Mouse (Mus musculus): ENCODE results near the gene 1600012H06Rik. TPM values are rescaled to one million over a fixed set of nuclear protein-coding genes. Genes with fewer than 3 reads are reported as not detected.
"Not testable (repeated sequence)": the region's sequence is repeated elsewhere in the genome, so short reads cannot be mapped to it uniquely, and the experiment has no call there.

Gene 1600012H06Rik
- 8.3 and 9.3 TPM in 2 replicates for total RNA-seq (2014; fragmentation: Nextera tagmentation)
- 4.6 and 6.7 TPM in 2 replicates for total RNA-seq (2017)

DNA sequence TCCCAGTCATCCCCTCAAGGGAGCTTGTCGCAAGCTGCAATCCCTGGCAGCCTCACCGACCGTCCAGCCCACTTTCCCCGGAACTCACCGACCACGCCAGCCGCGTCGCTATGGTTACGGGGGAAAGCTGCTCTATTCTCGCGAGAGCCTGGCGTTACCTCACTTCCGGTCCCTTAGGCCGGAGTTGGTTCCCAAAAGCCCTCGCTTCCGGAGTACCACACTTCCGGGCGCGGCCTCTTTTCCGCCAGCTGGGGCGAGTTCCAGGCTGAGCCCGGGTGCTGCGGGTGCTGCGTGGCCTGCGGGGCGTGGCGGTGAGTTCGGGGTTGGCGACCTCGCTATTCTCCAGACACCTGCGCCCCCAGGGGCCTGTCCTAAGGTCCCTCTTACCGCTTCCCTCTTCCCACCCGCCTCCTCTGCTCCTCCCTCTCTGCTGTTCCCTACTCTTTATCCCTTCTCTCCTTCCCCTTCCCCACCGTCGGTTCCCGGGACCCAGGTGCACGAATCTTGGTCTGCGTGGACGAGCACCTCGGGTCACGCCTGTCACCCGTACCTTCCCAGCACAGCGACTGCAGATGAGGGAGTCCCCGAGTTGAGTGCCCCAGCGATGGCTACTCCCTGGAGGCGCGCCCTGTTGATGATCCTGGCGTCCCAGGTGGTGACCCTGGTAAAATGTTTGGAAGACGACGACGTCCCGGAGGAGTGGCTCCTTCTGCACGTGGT is at the start of gene 1600012H06Rik, which contains the start of gene Wdr27:
TSS of gene 1600012H06Rik (plus strand) at position 176 of the 720 bp plus-strand sequence.
TSS of gene Wdr27 (minus strand) at position 150 of the 720 bp plus-strand sequence.
- peak; percentile 97 for ATAC-seq (replicated peaks; ENCODE audit: low FRiP score, low TSS enrichment, poor library complexity, severe bottlenecking)

DNA sequence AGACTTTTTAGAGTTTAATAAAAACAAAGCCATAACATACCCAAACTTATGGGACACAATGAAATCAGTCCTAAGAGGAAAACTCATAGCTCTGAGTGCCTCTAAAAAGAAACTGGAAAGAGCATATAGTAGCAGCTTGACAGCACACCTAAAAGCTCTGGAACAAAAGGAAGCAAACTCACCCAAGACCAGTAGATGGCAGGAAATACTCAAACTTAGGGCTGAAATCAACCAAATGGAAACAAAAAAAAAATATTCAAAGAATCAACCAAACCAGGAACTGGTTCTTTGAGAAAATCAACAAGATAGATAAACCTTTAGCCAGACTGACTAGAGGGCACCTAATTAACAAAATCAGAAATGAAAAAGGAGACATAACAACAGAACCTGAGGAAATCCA is 47.9 kb upstream of the 1600012H06Rik start:
- not testable (repeated sequence) for ATAC-seq (replicated peaks; ENCODE audit: low FRiP score, low TSS enrichment, poor library complexity, severe bottlenecking)

DNA sequence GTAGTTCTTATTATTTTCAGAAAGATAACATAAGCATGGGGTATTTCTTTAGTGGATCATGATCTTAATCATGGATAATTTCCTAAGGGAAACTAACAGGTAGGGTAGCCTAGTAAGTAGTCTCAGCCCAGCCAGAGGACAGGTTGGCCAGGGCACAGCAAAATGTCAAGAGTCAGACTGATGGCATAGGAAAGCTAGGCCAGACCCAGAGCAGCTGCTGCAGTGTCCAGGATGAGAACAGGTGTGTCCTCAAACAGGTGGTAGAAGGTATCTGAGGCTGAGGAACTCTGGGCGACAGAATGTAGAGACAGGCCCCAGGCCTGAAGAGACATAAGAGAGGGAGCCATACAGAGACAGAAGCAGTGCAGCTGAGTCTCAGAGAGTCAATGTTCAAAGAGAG is 44.0 kb upstream of the 1600012H06Rik start:
- no peak for ATAC-seq (replicated peaks; ENCODE audit: low FRiP score, low TSS enrichment, poor library complexity, severe bottlenecking)

DNA sequence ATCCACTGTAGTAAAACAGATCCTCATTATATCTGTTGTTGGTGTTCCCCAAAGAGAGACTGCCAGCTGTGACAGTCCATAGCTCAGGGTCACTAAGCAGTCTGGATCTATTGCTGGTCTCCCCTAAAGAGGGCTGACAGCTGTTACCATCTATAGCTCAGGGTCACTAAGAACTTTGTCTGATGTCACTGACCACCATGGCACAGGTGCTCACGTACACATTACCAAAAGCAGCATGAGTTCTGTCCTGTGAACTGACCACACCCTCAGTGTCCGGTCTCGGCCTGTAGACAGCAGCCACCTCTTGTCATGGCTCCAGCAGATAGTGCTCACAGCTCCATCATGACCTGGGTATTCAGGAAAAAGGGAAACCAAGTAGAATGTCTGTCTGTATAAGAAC is 39.8 kb upstream of the 1600012H06Rik start:
- ATAC-seq (replicated peaks; ENCODE audit: low FRiP score, low TSS enrichment, poor library complexity, severe bottlenecking), result no peak

DNA sequence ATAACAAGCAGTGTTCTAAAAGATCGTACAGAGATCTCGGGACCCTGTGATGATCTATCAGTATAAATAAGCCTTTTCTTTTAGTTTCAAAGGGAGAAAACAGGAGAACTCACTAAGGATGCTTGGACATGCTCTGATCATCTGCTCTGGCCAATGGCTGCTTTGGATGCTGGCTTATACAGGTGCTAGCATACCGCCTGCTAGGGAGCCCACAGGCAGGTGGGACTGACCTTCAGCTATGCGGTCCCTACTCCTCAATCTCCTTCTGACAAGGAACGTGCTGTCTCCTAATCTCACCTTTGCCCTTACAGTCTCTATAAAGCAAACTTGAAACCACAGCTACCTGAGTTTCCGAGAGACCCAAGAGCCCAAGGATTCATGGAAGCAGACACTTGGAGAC is 38.8 kb upstream of the 1600012H06Rik start:
- ATAC-seq (replicated peaks; ENCODE audit: low FRiP score, low TSS enrichment, poor library complexity, severe bottlenecking), result no peak

DNA sequence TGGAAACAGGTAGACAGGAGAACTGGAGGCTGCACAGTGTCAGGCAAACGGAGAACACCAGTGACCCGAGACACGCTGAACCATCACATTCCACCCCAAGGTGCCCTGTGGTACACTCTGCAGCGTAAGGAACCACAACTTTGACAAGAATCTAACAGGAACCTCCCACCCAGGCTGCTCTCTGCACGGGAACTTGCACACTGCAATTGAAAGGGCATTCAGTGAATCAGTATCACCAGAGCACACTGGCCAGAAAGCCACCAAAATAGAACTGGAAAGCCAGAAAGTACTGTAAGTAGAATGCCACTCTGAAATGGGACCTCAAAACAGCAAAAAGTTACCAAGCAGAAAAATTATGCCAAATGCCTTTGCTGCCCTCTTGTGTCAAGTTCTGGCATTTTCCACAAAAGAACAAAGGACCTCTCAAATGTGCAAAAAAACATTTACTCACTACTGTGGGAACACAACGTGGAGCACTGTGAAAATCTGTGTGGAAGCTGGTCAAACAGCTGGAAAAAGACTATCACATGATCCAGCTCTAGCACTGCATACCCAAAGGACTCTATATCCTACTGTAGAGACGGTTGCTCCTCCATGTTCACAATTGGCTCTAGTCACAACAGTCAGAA is 38.2 kb upstream of the 1600012H06Rik start:
- peak; percentile 58 for ATAC-seq (replicated peaks; ENCODE audit: low FRiP score, low TSS enrichment, poor library complexity, severe bottlenecking)

DNA sequence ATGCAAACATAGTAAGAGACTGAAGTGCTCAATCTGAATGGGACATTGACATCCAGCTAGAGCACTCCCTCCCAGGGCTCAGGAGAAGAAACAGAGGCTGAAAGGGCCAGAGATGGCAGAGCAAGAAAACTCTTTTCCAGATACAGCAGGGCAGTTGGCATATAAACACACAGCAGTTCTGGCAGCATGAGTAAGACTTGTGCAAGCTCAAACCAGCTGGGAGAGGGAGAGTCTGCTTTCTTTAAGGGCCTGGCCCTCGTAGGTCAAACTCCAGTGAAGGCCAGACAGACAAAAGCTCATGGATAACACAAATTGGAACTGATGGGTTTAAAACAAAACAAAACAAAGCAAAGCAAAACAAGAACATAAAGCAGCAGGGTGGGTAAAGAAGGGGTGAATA is 36.4 kb upstream of the 1600012H06Rik start:
- ATAC-seq (replicated peaks; ENCODE audit: low FRiP score, low TSS enrichment, poor library complexity, severe bottlenecking), result no peak

DNA sequence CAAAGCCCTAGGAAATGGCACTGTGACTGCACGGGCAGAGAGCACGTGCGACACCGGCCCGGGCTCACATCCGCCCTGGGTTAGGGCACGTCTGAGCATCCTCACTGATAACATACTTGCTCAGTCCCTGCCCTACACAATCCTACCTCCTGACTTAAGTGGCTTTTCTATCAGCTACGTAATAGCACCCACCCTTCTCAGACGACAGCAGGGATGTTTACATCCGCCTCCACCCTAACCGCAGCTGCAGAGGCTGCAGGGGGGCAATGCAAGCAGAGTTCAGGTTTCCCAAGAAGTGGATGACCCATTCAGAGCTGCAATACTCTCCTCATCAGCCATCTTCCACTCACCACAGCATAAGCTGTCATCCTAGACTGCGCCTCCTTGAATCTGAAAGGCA is 35.8 kb upstream of the 1600012H06Rik start:
- ATAC-seq (replicated peaks; ENCODE audit: low FRiP score, low TSS enrichment, poor library complexity, severe bottlenecking), result no peak

DNA sequence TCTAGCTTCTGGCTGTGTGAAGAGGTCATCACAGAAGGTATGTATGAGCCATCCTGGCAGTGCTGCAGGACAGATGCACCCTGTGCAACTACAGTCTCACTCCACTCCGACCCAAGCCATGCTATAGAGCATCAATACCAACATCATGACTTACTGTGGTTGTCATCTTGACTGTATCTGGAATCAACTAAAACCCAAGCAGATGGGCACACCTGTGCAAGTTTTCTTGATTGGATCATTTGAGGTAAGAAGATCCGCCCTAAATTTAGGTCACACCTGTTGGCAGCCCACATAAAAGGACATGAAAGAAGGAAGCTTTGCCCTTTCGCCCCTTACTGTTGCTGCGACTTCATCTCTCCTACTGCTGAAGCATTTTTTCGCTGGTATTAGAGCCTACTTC is 33.7 kb upstream of the 1600012H06Rik start:
- no peak for ATAC-seq (replicated peaks; ENCODE audit: low FRiP score, low TSS enrichment, poor library complexity, severe bottlenecking)

DNA sequence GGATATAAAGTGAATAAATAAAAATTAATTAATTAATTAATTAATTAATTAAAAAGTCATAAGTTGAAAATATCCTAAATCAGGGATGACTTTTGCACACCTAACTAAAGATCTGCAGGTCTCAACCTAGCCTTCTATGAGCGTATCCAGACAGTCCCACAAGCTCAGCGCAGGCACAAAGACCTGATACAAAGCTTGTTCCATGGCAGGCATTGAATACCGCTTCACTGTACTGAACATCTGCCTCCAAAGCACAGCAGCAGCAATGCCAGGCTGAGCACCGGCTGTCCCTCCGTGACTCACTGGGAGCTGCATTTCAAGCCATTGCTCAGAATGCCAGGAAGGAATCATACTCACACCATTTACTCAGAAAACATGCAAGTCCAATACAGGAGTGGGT is 32.2 kb upstream of the 1600012H06Rik start:
- no peak for ATAC-seq (replicated peaks; ENCODE audit: low FRiP score, low TSS enrichment, poor library complexity, severe bottlenecking)

DNA sequence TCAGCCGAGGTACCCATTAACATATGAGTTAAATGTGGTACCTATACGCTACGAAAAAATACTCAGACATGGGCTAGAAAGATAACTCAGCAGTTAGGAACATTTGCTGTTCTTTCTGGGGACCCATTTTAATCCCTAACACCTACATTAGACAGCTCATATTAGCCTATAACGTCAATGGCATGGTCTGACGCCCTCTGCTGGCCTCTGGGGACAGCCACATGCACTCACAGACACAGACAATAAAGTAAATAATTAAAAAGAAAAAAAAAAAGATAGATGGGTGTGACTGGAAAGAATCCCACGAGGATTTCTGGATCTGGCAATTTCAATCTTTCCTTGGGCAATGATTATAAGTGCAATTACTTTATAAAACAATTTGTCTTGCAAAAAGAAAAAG is 30.6 kb upstream of the 1600012H06Rik start:
- ATAC-seq (replicated peaks; ENCODE audit: low FRiP score, low TSS enrichment, poor library complexity, severe bottlenecking), result peak; percentile 71

DNA sequence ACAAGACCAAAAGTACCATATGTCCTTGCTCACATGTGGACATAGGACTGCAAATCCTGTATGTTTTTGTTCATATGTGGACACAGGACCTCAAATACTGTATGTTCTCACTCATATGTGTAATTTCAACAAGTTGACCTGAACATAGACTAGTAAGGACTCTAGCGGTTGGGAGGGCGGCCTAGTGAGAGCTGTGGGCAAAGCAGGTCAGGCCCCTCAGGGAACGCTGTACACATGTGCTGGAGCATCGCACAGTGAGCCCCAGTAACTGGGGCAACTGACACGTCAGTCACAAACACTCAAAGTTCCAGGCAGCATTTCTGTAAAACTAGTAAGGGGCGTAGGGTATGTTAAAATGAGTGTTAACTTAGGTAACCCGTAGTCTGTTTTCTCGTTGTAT is 30.0 kb upstream of the 1600012H06Rik start:
- no peak for ATAC-seq (replicated peaks; ENCODE audit: low FRiP score, low TSS enrichment, poor library complexity, severe bottlenecking)

DNA sequence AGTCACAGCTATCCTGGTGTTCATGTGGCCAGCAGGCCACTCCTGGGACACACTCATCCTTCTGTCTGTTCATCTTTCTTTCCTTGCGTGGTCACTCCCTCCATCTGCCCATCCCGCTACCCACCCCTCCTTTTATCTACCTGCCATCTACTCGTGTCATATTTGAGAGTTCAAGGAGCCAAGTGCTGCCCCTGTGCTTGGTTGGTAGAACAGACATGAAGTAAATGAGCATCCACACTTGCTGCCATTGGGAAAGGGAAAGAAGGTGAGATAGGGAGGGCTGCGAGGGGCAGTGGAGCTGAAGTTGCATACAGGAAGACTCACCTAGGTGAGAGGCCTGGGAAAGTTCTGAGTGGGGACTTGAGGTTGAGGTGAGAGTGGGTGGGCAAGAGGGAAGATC is 28.6 kb upstream of the 1600012H06Rik start:
- ATAC-seq (replicated peaks; ENCODE audit: low FRiP score, low TSS enrichment, poor library complexity, severe bottlenecking), result no peak

DNA sequence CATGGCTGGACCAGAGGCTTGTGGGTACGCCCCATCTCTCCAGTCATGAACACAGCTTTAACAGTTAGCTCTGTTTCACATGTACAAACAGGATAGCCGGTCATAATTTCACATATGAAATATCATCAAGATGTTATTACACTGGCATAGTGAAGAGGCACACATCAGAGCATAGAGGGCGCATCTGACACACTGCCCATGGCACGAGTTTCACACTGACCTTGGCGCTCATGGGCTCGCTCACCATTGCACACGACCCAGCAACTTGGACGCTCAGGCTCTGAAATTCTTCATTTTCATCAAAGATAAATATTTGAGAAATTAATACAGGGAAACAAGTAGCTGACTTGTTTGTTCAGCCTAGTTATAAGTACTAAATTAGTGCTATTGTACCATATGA is 25.1 kb upstream of the 1600012H06Rik start:
- ATAC-seq (replicated peaks; ENCODE audit: low FRiP score, low TSS enrichment, poor library complexity, severe bottlenecking), result no peak

DNA sequence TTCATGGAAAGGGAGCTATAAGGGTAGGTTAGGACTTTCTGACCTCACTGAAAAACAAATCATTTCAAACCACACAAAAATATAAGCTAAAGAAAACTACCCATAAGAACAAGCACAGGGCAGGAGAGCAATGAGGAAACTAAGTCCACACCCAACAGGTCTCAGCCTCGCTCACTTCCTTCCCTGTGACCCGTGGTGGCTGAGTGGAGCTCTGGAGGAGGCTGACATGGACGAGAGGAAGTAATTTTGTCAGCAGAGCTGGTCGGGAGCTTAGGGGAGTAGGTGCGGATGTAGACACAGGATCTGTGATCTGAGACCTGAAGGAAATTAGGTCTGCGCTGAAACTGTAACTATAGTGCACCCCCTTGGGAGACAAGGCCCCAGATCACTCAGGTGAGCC is 21.4 kb upstream of the 1600012H06Rik start:
- no peak for ATAC-seq (replicated peaks; ENCODE audit: low FRiP score, low TSS enrichment, poor library complexity, severe bottlenecking)

DNA sequence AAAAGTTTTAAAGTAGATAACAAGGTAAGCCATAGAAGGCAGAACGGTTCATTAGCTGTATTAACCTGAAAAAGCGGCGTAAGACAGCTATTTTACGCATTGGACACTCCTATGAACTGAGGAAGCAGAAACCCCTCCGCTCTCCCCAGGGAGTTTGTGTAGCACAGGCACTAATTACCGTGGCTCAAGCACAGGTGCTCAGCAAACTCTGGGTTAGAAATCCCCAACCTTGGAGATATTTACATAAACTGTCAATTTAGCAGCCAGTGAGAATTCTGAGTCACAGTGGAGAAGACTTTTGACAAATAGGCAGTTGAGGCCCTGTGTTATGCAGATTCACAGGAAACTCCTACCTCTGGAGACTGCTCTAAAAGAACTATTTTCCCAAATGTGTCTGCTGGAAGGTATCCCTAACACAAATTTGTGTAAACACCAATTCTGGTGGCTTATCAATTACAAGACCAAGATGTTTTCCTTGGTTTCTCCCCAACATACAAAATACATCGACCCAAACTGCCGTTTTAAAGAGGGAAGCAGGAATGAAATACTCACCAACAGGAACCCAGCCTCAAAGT is 15.3 kb upstream of the 1600012H06Rik start:
- ATAC-seq (replicated peaks; ENCODE audit: low FRiP score, low TSS enrichment, poor library complexity, severe bottlenecking), result no peak

DNA sequence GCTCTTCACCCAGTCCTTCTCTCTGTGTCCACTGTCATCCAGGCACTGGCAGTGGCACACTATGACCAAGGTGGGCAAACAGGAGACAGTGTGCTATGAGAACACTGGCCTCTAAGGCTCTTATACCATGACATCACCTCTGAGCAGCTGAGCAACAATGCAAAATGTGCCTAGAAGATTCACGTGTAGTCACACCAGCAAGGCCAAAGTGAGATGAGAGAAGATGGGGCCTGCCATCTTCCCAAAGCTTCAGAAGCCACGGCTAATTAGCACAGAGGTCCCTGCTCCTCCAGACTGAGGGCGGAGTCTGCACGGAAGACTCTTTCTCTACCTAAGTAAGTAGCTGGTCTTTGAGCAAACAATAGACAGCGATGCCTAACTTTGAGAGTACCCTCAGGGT is 14.4 kb upstream of the 1600012H06Rik start:
- no peak for ATAC-seq (replicated peaks; ENCODE audit: low FRiP score, low TSS enrichment, poor library complexity, severe bottlenecking)

DNA sequence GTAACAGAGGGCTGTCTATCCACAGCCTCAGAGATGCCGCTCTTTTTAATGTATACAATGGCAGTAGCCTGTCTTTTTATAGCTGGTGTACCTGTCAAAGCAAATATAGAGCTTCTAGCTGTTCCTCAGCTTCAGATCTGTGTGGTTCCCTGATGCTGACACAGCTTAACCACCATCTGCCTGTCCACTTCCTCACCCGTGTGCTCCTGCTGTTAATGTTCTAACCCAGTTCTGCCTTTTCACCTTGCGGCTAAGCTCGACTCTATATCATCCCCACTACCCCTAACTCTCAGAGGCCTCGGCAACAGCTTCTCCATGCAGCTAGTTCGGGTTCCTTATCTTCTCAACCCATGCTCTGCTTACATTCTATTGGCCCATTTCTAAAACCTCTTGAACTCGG is 12.3 kb upstream of the 1600012H06Rik start:
- ATAC-seq (replicated peaks; ENCODE audit: low FRiP score, low TSS enrichment, poor library complexity, severe bottlenecking), result 0 out of 2 replicates have a peak, but pooled peaks have one; percentile 30

DNA sequence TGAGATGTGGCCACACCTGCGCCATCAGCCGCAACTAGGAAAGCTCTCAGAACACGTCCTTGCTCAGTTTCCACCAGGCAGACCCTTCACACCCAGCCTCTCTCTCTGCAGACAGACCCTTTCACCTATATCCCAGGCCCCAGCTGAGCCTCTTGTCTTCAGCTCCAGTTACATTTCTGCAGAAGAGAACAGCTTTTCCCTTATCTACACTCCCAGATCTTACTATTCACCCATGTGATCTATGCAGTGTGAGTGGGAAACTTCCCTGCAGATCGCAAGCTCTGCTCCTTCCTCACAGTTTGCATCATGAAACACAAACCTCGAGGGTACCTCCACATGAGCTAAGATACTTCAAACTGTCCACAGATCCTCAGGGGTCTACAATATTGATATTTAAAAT is 11.5 kb upstream of the 1600012H06Rik start:
- ATAC-seq (replicated peaks; ENCODE audit: low FRiP score, low TSS enrichment, poor library complexity, severe bottlenecking), result no peak

DNA sequence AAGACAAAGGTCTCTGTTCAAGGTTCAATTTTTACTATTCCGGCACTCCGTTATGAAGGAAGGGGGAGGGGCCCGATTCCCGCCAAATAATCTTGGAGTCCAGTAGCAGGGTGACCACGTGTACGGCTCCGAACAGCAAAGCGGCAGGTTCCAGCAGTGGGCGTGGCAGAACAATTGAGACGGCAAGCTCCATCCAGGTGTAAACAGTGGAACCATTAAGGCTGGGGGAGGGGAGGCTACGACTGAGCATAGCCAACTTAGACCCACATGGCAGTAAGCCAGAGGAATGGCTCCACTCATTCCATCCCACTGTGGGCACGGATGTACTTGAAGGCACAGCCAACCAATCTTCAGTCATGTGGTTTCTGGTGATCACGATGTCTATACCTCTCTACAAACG is 7.7 kb upstream of the 1600012H06Rik start:
- not testable (repeated sequence) for ATAC-seq (replicated peaks; ENCODE audit: low FRiP score, low TSS enrichment, poor library complexity, severe bottlenecking)

Measured in megakaryocyte-erythroid progenitor cell, adult 5-6 weeks (primary cell).